Mouse (Mus musculus) lung, postnatal 25 days (tissue): ENCODE measurements around the gene Mtus2.
"Not testable (repeated sequence)": the region's sequence is repeated elsewhere in the genome, so short reads cannot be mapped to it uniquely, and the experiment has no call there.

Experiments
- DNase-seq: peaks from one replicate; pipeline ENCODE4 v3.0.0; 2022; ENCODE audit warnings: low spot score

Mtus2 gene

GRCm38 (mm10) chr5:147956821-147957564 is at the start of gene Mtus2:
Gene Mtus2 (plus strand): TSS chr5:147957320.
- peak; percentile 64 for DNase-seq

GRCm38 (mm10) chr5:147907851-147908250 is 49.3 kb upstream of the Mtus2 start:
- DNase-seq: no peak

- DNase-seq: no peak
Measured at GRCm38 (mm10) chr5:147910807-147911509, 46.2 kb upstream of the Mtus2 start.

- peak; percentile 56 for DNase-seq
Measured at GRCm38 (mm10) chr5:147911744-147912143, 45.4 kb upstream of the Mtus2 start.

- no peak for DNase-seq
Measured at GRCm38 (mm10) chr5:147913241-147913842, 43.8 kb upstream of the Mtus2 start.

- no peak for DNase-seq
Measured at GRCm38 (mm10) chr5:147915038-147915566, 42.0 kb upstream of the Mtus2 start.

- DNase-seq: no peak
Measured at GRCm38 (mm10) chr5:147916171-147916570, 40.9 kb upstream of the Mtus2 start.

- peak; percentile 69 for DNase-seq
Measured at GRCm38 (mm10) chr5:147918044-147918846, 38.9 kb upstream of the Mtus2 start.

- no peak for DNase-seq
Measured at GRCm38 (mm10) chr5:147924621-147925020, 32.5 kb upstream of the Mtus2 start.

GRCm38 (mm10) chr5:147925935-147926604 is 31.1 kb upstream of the Mtus2 start:
- DNase-seq: peak; percentile 7

- no peak for DNase-seq
Measured at GRCm38 (mm10) chr5:147928668-147929497, 28.2 kb upstream of the Mtus2 start.

- DNase-seq: no peak
Measured at GRCm38 (mm10) chr5:147935096-147935495, 22.0 kb upstream of the Mtus2 start.

GRCm38 (mm10) chr5:147939226-147939625 is 17.9 kb upstream of the Mtus2 start:
- DNase-seq: no peak

- DNase-seq: no peak
Measured at GRCm38 (mm10) chr5:147945000-147945666, 12.0 kb upstream of the Mtus2 start.

GRCm38 (mm10) chr5:147949881-147950280 is 7.2 kb upstream of the Mtus2 start:
- DNase-seq: no peak

- DNase-seq: no peak
Measured at GRCm38 (mm10) chr5:147951751-147952150, 5.4 kb upstream of the Mtus2 start.

GRCm38 (mm10) chr5:147953181-147953580 is 3.9 kb upstream of the Mtus2 start:
- DNase-seq: not testable (repeated sequence)

- no peak for DNase-seq
Measured at GRCm38 (mm10) chr5:147955671-147956070, 1.4 kb upstream of the Mtus2 start.

GRCm38 (mm10) chr5:147956421-147956820 is 699 bp upstream of the Mtus2 start:
- no peak for DNase-seq
